Mouse (Mus musculus) activated CD4-positive, CD25-positive, alpha-beta regulatory T cell, adult 4 months (primary cell): ENCODE data around the gene Mdk. TPM values are rescaled to one million over a fixed set of nuclear protein-coding genes. Genes with fewer than 3 reads are reported as not detected.

Source experiments
- ATAC-seq: one replicate; pipeline ENCODE4 v1.8.0; 2017
- polyA plus RNA-seq, 2 experiments: library from polyadenylated mRNA; unstranded; fragments of 100-300 nt; shearing (Covaris generic); gene quantifications; one replicate each; pipeline ENCODE4 v1.2.1; 2017

Gene Mdk
- 1 to 10 TPM; 1.2 to 2.0 TPM for polyA plus RNA-seq

DNA sequence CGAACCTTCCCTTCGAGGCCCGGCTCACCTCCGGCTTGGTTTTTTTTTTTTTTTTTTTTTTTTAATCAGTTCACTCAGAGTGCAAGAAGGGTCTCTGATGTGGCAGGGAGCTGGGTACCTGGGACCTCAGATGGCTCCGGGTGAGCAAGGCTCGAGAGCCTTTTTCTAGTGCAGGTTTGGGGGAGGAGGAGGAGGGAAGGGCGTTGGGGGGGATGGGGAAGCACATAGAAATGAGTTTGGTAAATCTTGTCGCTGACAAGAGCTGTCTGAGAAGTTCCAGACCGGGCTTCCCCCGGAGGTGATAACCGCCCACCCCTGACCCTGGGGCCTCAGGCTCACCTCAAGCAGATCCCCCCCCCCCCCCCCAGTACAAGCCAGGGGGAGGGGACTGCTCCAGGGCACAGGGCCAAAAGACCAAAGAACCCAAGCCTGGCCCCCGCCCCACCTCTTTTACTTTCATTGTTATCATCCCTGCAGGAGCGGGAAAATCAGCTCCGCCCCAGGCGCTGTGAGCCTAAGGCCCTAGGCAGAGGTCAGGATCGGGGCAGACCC, at the start of gene Mdk:
Gene Mdk, minus strand, starts transcription at position 138 of the 552 bp plus-strand sequence.
- peak; percentile 27 for ATAC-seq

- no peak for ATAC-seq
Observed at GRCm38 (mm10) chr2:91980830-91981229, 48.7 kb upstream of the Mdk start.

- no peak for ATAC-seq
Observed at GRCm38 (mm10) chr2:91980245-91980644, 48.1 kb upstream of the Mdk start.

- no peak for ATAC-seq
Observed at GRCm38 (mm10) chr2:91978547-91978946, 46.5 kb upstream of the Mdk start.

DNA sequence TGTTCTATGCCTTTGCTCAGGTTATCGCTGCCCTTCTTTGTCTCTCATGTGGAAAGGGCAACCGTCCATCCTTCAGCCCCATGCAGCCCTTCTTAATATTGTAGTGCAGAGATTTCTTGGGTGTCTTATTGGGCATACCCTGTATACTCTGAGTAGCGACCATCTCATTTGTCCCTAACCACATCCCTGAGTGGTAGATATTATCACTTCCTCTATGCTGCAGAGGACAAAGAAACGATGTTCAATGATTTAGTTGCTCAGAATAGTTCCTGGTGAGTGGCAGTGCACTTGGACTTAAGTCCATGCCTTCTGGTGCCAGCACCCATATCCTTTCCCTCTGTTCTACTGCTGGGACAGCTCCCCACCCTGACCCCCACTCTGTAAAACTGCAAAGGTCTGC, 45.9 kb upstream of the Mdk start:
- ATAC-seq = peak; percentile 42

DNA sequence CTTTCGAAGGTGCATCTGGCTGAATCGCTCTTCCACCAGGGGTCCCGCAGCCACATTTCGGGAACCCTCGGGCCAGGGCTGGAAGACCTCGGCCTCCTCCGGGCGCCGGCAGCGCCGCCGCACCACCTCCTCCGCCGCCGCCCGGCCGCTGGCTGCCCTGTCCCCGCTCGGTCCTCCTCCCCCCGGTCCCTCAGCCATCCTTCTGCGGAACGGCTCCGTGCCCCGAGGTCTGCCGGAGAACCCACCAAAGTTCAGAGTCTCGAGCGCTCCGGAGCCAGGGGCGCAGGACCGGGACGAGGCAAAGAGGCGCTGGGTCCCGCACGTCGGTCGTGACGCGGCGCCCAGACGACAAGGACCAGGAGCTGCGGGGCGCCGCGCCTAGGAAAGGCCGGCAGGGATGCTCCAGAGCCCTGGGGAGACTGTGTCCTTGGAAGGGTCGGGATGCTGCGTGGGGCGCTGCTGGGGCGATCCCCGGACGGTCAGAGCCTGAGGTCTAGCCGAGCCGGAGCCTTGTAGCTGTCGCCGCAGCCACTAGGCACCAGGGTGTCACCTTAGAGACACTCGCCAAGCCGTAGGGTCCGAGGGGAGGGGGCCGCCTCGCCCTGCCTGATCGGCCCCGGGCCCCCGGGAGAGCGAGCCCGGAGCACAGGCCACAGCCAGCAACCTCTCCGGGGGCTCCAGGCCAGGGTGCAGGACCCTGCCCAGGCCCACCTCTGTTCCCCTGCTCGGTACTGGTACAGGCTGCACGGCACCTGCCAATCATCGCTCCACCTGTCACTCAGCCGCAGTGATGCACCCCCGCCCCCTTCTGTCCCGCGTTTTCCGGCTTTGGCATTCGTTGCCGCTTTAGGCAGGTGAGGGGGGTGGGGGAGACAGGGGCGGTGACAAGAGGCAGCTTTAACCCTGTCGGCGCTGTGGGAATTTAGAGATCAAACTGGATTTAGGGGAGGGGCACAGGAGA, 43.8 kb upstream of the Mdk start, which contains the start of gene Dgkz:
Gene Dgkz, minus strand, starts transcription at position 284 of the 961 bp plus-strand sequence.
- peak; percentile 73 for ATAC-seq

DNA sequence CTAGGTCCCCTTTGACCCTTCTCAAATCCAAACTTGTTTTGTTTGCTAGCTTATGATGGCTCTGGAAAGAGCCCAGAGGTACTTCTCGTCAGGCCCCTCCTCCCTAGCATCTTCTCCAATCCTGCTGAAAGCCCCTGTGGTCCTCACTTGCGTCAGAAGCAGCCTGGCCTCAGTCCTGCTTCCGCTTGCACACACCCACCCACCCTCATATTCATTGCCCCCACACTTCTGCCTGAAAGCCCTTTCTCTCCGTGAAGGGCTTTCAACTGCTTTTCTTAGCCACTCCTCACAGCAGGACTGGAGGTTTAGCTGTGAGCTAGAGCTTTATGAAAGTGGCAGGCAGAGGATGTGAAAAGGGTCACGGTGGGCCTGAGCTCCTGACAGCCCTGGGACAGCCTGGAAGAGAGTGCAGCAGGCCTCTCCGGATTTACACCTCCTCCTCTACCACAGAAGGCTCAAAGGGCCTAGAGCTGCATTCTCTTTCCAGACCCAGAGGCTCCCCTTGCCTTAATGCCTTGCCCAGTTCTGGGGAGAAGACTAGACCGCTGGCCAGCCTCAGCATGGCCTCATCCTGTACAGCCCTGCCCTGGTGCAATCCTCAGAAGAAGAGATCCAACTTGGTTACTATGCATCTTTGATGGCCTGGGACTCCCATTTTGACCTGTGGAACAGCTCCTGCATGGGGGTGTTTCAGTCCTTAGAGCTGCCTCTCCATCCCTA, 41.5 kb upstream of the Mdk start:
- ATAC-seq = no peak

DNA sequence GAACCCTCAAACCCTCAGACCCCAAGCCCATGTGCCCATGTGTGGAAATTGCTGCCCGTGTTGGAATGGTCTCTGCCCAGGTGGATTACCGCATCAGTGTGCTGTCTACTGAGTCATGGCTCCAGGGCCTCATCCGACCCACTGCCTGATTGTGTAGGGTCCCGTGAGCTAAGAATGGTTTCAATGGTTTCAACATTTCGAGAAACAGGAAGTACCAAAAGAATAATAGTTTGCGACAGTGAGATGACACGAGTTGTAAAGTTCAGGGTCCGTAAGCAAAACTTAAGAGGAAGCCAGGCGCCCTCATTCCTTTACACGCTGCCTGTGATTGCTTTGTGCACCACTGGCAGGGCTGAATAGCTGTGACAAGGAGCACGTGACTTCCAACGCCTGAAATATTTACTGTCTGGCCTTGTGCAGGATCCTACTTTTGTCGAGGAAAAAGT, 40.0 kb upstream of the Mdk start:
- peak; percentile 42 for ATAC-seq

- ATAC-seq = no peak
Observed at GRCm38 (mm10) chr2:91971231-91972097, 39.4 kb upstream of the Mdk start.

DNA sequence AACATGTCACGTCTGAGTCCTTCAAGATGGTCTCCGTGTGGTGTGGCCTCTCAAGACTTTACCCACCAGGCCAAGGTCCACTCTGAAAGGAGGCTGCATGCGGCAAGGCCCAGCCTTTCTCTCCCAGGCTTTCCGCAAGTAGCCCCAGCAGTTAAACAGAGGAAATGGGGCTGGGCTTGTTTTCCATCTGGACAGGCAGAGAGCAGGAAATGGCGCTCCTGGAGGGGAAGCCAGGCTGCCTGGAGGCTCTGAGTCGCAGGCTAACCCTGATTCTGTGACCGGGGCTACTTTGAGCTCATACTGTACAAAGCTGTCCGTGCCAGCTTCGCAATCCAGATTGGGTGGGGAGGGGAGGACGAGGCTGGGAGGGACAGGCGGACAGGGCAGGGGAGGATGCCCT, 35.9 kb upstream of the Mdk start:
- no peak for ATAC-seq

DNA sequence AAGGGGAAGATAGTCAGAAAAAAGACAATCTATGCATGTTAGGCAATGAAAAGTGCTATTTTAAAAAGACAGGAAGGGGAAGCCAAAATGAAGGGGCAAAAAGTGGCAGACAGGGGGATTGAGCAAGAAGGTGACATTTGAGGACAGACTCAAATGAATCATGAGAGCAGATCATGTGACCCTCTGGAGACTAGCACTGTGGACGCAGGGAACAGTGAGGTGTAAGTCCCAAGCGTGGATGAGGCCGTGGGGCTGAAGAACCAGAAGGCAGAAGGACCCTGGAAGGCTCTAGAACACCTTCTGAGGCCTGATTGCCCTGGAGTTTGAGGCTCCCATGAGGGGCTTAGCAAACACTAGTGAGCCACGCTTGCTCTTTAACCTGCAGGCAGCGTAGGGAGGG, 34.3 kb upstream of the Mdk start:
- ATAC-seq = no peak

DNA sequence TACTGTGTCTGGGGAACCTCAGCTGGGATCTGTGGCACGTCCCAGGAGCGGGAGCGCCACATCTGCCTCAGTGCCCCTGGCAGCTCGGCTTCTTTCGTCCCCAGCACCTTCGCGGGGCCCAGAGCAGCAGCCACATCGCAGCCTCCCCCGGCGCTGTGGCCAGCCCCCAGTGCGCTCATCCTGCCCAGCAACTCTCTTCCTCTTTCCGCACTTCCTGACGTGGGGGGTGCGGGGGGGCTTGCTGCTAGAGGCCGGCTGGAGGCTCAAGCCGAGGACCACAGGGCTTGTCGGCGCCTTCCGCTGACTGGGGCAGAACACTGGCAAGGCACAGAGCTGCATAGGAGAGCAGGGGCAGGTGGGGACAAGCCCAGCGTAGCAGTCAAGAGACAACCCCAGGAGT, 33.3 kb upstream of the Mdk start:
- ATAC-seq = no peak

DNA sequence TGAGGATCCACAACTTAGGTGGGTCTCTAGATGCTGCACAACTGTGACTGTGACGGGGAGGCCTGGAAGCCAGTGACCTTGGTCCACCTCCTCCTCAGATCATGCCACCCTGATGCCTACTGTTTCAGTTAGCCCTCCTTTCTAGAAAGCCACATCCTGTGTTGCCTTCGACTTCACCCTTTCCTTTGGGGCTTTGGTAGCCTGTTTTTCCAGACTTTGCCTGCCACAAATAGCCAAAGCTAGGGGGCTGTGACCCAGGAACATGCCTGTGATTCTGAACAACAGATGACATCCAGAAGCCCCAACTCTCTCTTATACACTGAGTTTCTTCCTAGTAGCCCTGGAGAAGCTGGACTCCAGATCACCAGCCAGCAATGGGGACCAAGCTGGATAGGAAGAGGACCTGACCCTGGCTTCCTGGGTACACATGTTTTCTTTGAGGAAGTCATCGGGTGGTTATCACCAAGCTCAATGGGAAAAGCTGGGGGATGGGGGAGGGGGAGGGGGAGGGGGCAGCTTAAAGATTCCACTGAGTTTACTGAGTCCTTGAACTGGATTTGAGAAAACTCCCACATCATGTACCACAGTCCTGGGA, 32.6 kb upstream of the Mdk start:
- no peak for ATAC-seq

DNA sequence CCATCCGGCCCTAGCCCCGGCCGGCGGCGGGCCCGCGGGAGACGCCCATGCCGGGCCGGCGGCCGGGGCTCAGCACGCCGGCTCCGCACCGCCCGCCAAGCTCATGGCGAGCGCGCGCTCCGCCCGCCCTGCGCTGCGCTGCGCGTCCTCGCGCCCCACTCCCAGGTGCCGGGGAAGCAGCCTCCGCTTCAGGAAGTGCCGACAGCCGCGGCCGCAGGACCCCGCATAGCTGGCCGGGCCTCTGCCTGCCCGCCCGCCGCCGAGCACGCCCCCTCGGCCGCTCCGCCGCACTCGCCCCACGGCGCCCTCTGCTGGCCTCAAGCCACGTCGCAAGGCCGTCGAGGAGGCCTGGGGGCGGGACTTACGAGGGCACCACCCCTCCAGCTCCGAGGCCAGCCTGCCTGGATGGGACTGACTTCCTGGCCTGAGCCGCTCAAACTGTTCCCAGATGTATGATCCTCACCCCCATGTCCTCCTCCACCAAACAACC, 31.4 kb upstream of the Mdk start:
- ATAC-seq = peak; percentile 57

- ATAC-seq = no peak
Observed at GRCm38 (mm10) chr2:91962864-91963401, 30.8 kb upstream of the Mdk start.

DNA sequence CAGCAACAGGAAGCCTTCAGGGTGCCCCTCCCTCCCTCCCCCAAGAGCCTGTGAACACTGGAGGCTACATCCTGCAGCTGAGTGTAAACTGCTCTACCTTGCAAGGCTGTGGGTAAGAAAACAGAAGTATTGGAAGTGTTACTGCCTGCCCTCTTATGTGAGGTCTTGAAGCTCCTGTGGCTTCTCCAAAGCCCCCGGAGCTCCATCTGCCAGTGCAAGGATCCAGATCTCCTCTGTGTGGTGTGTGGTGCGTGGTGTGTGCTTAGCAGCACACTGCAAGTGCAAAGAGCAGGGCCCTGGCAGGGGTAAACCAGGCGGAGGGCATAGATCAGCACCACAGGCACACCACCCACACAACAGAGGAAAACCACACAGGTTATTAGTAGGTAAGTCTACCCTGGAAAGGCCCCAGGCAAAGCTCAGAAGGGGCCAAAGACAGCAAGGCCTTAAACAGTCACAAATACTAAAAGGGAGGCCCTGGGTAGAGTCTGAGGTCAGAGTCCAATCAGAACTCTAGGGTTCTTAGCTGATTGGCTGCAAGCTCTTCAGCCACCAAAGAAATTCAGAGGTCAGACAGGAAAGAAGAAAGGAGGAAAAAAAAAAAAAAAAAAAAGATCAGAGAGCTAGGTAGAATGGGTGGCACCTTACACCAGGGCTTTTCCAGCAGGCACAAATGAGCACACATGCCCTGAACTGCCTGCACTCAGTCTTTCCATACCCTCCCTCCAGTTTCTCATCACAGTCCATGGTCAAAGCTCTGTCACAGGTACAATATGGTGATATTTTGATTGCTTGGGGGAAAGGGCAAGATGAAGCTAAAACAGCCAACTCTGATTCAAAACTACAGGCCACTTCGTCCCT, 30.0 kb upstream of the Mdk start:
- peak; percentile 51 for ATAC-seq

- no peak for ATAC-seq
Observed at GRCm38 (mm10) chr2:91960459-91960858, 28.4 kb upstream of the Mdk start.

DNA sequence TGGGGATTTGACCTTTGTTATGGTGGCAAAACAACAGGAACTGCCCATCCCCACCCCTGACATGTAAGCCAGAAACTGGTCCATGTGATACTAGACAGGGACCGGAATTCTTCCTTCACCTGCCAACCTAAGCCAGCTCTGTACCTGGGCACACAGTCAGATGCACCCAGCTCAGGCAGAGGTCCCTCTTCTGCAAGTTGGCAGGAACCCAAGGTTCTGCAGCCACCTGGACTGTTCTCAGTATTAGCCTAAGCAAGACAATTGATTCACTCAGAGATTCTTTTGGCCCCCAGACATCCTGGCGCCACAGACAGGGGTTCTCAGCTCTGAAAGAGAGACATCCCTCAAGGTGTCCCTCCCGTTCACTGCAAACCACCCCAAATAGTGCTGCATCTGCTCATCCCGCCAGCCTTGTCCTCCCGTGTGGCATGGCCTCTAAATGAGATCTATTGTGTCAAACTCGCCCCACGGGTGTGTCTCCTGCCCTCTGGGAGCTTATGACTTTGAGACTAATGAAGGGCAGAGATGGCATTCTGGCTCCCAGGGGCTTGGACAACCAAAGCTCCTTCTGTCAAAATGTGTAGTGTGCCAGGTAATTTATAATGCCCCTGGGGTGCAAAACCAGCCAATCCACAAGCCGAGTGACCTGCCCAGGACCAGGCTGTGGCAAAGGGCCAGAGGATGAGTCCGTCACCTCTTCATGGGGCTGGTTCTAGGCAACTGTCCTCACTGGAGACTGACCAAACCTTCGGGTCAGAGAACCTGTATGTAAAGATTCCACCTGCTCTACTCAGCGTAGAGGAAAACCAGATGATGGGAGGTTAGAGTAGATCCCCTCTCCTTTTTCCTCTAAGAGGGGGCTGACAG, 27.7 kb upstream of the Mdk start:
- ATAC-seq = no peak
